Mouse (Mus musculus): ENCODE results near the gene Btbd35f23.
"Not testable (repeated sequence)": the region's sequence is repeated elsewhere in the genome, so short reads cannot be mapped to it uniquely, and the experiment has no call there.

Gene Btbd35f23

DNA sequence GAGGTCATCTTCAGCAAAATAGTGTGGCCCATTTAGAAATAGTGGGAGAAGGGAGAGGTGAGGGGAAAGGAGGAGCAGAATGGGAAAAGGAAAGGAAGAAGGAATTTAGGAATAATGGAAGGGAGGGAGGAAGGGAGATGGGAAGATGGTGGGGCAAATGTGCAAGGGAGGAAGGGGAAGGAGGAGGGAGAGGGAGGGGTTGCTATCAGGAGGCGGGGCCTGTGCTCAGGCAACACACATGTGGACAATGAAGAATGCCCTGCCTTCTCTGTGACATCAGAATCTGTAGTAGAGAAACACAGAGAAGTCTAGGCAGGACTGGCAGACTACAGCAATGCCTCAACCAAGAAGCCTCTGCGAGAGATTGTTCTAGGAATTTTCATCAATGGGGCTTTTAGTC, at the start of gene Btbd35f23:
Gene Btbd35f23 (plus strand): TSS at position 301 of the 400 bp plus-strand sequence.
- DNase-seq (ENCODE audit: low spot score in 2 of 2): not testable (repeated sequence)
